Mouse (Mus musculus) lung, postnatal 4 days (tissue): ENCODE data around the gene 5730522E02Rik.

Experiments
- DNase-seq, 2 experiments: peaks; one replicate each; pipeline ENCODE4 v3.0.0; 2021

Gene 5730522E02Rik

GRCm38 (mm10) chr11:25646282-25646681, 564.3 kb downstream of the 5730522E02Rik start:
- no peak for DNase-seq

- no peak for DNase-seq
These were observed 565.6 kb downstream of the 5730522E02Rik start for GRCm38 (mm10) chr11:25644767-25645622.

- DNase-seq = no peak
These were observed 603.7 kb downstream of the 5730522E02Rik start for GRCm38 (mm10) chr11:25606886-25607285.

- DNase-seq = no peak
These were observed 610.5 kb downstream of the 5730522E02Rik start for GRCm38 (mm10) chr11:25600030-25600429.

- no peak for DNase-seq
These were observed 615.3 kb downstream of the 5730522E02Rik start for GRCm38 (mm10) chr11:25595303-25595702.

- DNase-seq = no peak
These were observed 615.8 kb downstream of the 5730522E02Rik start for GRCm38 (mm10) chr11:25594780-25595179.

- DNase-seq = no peak
These were observed 618.3 kb downstream of the 5730522E02Rik start for GRCm38 (mm10) chr11:25592268-25592667.

- DNase-seq = peak; percentile 4 to 22
These were observed 620.3 kb downstream of the 5730522E02Rik start for GRCm38 (mm10) chr11:25590215-25590614.

- no peak for DNase-seq
These were observed 621.1 kb downstream of the 5730522E02Rik start for GRCm38 (mm10) chr11:25589509-25589908.

GRCm38 (mm10) chr11:25574129-25574465, 636.5 kb downstream of the 5730522E02Rik start:
- no peak for DNase-seq

GRCm38 (mm10) chr11:25573408-25574128, 637.0 kb downstream of the 5730522E02Rik start:
- no peak for DNase-seq

- no peak for DNase-seq
These were observed 639.2 kb downstream of the 5730522E02Rik start for GRCm38 (mm10) chr11:25571396-25571795.
